Mouse (Mus musculus): ENCODE measurements around the gene Zfp444.

DNA sequence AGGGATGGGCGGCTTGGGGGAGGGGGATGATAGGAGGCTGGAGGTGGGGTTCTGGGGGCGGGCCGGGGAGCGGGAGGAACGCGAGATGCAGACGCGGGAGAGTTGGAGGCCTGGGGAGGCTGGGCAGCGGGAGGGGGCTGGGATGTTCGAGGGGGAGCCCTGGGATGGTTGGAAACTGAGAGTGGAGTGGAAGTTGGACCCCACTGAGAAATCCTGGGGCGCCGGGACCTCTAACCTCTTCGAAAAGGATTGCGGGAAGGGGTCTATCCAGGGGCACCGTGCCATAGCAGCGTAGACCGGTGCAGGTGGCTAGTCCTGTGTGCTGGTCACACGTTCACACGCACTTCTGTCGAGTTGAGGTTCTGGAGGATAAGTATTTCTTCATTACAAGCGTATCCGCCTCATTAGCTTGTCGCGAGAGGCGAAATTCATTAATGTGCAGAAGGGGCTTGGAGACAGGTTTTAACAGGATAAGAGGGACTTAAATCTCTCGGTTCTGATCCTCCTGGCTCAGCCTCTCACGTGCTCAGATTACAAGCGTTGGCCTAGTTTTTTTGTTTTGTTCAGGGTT is 733 bp downstream of the Zfp444 start:
- TF ChIP-seq CTCF (IDR thresholded peaks at IDR 0.05) (no peak), POLR2A (IDR thresholded peaks at IDR 0.05; ENCODE audit: insufficient read depth, low read depth, low read length) (no peak)

Measured in heart, adult 2 months (tissue).